Mouse (Mus musculus) left cerebral cortex, adult 8-10 months (tissue): ENCODE data around the gene Pnma1. TPM values are rescaled to one million over a fixed set of nuclear protein-coding genes. Genes with fewer than 3 reads are reported as not detected.

ENCODE experiments used
- DNase-seq, 2 experiments: peaks; one replicate each; pipeline ENCODE4 v3.0.0; 2022; ENCODE audit warnings: low spot score in 2 of 2
- total RNA-seq, 4 experiments: library from RNA; stranded (reverse); gene quantifications; 2 replicates each; pipeline ENCODE4 v1.2.4; 2022

The Pnma1 gene
- total RNA-seq, 4 experiments from 2014 or later = 5.1 to 6.3 (median 5.8) TPM

DNA sequence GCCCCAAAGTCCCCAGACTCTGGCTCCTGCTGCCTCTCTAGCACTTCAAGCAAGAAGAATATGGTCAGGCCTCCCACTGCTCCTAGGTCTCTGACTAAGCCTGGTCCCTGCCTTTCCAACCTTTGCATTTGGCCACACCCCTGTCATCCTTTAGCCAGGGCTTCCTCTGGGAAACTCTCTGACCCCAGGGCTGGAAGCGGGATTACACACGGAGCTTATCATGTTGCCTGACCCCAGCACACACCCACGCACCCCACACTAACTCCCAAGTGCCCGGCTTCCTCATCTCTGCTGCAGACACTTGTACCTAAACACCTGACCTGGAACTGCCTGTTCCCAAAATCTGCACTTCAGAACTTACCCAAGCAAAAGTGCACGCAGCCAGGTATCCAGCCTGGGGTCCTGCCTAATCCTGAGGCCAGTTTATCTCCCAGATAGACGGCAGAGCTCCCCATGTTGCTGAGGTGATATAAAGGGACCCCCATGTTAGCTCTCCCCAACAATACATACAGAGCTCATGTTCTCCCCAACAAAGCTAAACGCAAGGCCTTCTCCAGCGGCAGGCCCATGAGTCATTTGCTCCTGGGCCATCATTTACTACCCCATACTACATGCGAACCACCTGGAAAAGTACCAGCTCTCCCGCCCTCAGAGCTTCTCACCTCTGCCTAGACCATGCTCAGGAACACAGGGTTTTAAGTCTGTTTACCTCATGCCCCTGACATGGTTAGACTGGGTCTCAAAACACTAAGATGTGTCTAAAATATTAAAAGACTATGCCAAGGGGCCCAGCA is 30.6 kb upstream of the Pnma1 start:
- DNase-seq = no peak

DNA sequence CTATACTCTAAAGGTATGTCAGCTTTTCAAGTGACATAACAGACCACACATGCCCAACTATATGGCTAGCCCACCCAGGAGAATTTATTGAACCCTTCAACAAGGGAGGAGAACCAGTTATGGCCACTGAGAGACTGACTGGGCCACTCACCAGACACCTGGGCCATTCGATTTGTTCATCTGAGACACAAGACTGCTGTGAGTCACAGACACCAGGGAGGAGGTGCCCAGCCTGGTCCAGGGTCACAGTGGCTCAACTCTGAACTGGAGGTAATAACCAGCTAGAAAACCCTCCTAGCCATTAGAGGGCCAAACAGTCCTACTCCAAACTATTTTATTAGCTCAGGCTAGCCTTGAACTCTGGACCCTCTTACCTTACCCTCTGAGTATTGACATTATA is 29.8 kb upstream of the Pnma1 start:
- DNase-seq = no peak

DNA sequence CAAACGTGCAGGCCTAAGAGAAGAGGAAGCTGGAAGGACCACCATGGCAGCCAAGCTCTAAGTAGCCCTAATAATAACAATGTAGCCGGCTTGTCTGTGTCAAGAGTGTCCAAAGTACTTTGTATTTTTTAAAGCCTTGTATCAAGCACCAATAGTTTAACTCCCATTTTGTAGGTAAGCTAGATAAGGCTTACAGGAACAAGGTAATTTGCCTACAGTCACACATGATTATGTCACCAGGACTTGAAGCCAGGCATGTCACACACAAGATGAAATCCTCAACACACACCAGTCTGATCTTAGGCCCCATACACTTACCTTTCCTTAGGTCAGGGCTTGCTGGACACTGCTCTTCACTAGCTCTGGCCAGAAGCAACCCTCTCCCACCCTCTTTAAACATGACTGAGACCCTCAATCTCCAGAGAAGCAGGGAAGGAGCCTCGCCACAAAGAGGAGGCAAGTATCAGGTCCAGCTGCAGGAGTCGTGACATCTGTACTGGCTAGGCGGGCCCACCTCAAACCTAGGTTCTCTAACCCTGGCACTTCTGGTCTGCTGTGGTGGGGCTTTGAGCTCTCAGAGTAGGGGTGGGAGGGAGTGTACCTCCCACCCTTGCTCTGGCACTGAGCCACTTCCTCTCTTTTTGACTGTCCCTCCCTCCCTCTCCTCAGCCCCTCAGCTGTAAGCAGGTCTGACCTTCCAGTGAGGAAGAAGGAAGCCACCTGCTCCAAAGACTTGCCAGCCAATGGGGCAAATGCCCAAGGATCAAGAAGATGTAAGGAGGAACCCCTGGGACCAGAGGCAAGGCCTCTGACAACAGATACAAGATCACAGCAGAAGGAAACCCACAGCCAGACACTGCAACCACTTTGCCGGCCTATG is 28.8 kb upstream of the Pnma1 start:
- no peak for DNase-seq

DNA sequence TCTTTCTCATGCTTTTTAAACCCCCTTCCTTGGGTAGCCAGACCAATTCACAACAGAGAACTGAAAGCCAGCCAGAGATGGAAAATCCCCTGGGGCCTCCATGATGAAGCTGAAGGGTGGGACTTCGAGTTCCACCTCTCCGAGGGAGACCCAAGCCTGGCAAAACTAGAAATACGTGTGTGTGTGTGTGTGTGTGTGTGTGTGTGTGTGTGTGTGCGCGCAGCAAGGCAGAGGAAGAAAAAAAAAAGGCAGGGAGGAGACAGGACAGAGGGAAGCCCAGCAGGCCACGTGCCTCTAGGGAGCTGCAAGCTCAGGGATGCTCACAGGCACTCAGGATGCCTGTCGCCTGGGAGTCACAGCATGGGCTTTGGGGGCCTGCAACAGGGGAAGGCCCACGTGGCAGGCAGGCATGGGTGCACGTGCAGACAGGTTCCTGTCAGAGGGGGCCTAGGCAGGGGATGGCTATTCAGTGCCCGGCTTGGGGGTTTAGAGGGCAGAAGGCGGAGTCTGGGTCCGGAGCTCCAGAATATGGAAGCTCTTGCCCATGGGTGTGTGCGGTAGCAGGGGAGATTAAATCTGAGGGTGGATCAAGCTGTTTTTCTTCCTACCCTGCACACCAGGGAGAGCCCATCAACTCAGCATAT is 28.0 kb upstream of the Pnma1 start:
- no peak for DNase-seq

DNA sequence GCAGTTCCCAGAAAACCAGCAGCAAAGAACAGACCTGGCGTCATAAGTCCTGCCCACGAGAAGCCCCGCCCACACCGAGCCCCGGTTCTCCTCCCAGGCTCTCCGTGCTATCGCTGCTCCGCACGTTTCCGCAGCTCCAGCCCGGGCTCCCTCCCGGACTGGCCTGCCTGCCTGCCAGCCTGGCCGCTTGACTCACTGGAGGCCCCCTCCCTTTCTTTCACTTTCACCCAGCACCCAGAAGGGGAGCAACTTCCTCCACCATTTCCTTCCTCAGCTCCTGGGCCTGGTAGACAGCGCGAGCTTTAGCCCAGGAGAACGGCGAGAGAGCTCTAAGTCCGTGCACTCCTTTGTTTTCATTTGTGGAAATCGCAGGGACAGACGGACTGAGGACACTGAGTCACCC is 27.4 kb upstream of the Pnma1 start:
- DNase-seq = peak; percentile 72 to 85

DNA sequence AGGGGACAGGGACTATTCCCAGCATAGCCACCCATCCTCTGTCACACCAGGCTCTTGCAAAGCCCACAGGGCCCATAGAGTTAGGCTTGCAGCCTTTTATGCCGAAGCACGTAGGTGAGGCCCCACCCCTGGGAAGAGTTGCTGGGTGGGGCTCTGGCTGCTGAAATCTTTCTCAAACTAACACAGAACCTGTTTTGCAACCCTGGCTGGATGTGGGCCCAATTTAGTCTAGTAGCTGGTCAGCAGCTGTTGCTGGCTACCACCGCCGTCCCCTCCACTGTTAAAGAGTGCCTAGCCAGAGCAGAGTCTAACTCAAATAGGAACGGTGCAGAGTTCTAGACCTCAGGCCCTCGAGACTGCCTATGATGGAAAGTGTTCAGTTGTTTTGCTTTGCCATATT is 26.6 kb upstream of the Pnma1 start:
- no peak for DNase-seq

DNA sequence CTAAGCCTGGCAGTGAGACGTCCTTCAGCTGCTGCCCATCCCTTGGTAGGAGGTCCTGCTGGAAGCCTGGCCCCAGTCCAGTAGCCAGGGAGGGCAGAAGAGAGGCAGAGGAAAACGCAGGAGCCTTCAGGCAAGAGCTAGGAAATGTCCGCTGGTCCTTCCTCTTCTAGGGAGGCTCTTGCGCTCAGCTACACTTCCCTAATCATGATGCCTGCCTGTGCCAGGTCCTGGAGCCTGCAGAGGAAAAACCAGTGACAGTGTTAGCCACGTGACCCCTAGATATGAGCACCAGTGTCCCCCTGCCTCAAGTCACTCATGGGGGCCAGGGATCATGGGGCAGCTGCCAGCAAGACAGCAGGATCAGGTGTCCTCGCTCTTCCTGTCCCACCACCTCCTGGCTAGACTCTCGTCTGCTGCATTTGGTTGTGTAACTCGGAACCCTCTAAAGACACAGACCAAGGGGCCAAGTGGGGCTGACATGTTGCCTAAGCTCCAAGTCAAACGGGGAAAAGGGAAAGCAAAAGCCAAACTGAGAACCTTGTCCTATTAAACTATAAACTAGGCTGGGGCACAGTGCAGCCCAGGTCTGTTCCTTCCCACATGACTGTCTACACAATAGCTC is 26.0 kb upstream of the Pnma1 start:
- DNase-seq = no peak

DNA sequence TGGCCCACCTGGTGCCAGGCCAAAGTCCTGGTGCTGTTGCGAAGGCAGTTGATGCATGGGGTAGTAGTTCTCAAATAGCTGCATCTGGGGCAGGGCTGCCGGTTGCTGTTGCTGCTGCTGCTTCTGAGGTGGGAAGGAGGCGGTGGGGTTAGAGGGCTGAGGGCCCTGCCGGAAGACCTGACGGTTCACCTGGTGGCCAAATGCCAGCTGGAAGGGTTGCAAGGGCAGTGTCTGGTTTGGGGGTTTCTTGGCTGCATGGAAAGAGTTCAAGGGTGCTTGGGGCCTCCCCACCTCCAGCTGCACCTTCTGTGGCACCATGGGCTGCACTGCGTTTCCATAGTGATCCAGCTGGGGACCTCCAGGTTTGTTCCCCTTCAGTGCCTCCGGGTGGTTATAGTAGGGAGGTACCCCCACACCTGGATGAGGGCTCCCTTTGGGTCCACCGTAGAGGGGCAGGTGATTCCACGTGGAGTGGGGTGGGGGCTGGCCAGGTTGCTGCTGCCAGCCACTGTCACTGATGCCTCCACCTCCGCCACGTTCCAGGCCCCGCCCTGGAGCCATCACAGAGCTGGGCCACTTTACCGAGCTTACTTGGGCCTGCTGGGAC is 25.1 kb upstream of the Pnma1 start:
- no peak for DNase-seq

DNA sequence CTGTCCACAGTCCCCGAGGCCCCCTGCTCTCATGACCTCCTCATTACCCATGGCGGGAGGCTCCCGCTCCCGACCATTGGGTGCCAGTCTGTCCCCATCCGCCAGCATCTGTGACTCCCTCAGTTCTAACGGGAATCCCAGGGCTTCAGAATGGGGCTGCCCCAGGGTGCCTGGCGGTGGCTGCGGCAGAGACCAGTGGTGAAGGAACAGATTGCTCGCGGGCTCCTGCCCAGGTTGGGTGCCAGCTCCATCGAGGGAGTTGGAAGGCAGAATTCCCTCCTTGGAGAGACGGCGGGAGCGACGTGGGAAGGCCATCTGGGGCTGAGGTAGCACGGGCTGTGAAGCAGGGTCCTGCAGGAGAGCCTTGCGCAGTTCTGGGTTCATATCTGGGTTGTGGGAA is 24.6 kb upstream of the Pnma1 start:
- DNase-seq = no peak

DNA sequence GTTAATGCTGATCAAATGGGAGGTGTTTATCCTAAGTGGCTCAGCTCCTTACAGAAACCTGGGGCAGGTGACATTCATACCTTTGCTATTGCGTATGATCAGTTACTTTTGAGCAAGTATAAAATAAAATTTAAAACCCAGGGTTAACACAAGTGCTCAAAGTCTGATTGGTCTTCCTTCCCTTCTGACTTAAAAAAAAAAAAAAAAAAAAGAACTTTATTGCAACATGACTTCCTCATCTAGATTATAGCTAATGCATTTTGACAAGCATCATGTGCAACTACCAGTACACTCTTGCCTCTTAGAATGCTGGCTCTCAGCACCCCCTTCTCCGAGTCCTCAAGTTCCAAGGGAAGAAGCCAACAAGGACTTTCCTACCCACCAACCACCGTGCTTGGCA is 23.9 kb upstream of the Pnma1 start:
- DNase-seq = no peak

DNA sequence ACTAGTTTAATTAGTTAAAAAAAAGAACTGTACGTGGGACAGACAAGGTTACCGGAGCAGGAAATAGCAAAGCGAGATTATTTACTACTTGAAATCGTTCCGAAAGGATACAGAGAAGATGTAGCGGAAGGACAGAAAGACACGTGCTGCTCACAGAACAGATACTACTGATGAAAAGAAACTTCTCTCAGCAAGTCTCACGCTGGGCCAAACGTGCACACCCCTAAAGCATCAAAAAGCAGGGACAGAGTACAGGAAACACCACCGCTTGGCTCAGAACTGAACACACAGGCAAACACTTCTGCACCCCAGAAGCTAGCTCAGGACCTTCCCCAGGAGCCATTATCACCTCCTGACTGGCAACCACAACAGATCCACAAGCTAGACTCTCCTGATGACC is 22.3 kb upstream of the Pnma1 start:
- no peak for DNase-seq

DNA sequence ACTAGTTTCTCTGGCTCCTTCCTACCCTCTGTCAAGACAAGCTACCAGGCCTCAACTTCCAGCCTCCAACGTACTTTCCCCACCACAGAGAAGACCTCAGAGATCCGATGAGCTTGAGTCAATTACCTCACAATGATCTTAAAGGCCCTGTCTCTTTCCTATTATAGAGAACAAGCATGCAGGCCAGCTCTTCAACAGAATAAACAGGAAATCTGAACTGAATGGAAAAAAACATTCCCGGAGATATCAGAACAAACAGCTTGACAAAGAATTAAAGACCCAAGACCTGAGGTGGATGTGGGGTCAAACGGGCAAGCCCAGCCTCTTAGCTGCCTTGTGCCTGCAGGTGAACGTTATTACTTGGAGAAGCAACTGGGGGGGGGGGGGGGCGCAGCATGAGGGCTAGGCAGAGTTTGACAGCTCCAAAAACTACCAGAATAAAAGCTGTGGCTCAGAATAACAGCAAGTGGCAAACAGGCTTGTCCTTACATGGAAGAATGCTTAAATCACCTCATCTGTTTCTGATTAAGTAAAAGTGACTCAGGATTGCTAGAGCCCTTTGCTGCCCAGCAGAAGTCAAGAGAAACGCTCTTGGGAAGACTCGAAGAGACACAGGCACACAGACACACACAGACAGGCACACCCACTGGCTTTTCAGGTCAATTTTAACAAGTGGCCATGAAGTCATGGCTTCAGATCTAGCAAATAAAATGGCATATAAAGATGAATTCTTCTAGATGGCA is 17.5 kb upstream of the Pnma1 start:
- no peak for DNase-seq

DNA sequence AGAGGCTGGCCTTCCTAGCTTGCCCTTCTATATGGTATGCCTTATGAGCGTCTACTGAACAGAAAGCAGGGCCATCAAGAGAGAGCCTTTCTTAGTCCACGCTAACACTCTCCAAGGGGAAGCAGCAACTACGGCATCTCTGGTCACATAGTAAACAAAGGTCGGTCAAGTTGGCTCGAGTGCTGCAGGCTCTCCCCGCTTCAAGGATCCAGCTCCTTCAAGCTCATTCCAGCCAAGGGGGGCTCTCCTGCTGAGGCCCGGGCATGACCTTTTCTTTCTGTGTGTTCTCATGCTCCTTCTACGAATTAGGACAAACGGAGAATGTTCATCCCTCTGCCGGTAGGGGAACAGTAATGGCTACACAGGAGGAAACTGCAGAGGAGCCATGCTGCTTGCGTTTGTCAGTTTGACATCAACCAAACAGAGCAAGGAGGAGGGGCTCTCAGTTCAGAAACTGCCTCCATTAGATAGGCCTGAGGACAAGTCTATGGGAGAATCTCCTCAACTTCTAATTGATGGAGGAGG is 15.4 kb upstream of the Pnma1 start:
- DNase-seq = no peak

DNA sequence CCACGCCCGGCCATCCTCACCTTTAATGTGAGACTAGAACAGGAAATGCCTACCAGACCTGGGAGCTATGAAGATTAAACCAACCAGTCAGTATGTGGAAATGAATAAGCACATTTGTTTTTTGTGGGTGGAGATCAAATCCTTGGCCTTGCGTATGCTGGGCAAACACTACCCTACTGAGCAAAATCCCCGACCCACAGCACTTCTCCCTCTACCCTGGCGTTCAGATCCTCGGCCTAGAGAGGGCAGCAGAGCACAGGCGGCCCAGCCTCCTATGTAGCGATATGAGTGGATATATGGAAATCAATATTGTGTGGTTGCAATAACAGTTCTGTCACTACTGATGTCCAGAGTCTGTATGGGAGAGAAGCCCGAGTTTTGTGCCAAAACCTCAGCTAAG is 14.8 kb upstream of the Pnma1 start:
- no peak for DNase-seq

DNA sequence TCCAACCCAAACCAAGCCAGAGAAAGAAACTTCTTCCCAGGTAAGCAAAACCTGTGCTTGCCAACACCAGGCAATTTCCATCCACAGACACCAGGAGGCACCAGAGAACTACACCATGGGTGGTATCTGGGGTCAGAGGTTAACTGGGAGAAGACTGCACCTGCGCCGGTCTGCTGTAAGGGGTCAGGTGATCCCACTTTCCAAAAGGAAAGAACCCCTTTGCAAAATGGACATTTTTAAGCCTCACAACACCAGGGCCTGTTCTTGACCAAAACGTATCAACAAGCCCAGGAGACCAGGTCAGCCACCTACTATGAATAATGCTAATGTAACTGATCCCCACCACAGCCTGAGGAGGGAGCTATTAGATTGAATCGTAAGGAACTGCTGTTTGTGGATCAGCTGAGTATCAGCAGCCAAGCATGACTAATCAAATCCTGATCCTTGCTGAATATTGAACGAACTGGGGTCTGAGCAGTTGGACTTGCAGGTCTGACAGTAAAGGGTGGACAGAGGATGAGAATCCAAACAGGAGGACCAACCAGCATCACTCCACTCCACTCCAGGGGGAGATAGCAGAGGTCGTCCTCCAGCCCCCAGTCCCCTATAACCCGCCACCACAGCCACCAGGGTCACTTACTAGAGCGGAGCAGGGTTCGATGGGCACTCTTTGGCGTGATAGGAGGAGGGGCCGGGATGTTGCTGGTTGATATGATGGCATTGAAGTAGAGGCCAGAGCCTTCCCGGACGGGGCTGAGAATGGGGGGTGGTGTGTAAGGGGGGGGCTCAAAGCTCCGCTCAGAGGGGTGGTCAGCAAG is 13.5 kb upstream of the Pnma1 start:
- DNase-seq = no peak

DNA sequence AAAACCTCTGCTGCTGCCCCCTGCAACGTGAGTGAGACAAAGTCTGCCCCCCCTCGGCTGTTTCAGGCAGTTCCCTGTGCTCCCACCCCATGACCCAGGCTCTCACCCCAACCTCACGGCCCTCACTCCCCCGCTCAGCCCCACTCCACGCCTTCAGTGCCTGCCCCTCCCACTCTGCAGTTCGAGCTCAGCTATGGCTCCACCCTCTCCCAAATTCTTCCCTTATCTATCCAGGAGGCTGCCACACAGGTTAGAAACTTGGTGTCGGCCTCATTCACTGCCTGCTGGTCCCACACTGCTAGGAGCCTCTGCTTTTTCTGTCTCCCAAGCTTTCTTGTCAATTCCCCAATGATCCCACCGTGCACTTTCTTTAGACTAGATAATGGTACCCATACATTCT is 12.8 kb upstream of the Pnma1 start:
- no peak for DNase-seq

DNA sequence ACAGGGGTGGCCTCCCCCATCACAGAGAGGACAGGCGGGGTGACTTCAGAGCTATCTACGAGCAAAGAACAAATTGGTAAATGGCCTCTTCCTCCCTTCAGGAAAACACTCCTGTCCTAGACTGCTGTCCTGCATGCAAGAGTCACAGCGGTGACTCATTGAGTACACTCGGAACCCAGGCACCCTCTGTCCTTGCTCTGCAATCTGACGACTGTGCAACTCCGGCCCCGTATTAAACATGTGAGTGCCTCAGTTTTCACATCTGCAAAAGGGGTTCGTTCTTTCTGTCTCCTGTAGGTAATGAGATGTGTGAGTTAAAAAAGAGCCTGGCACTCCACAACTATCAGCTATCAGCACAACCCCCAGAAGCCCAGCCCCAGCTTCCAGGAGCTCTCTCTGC is 12.2 kb upstream of the Pnma1 start:
- no peak for DNase-seq

DNA sequence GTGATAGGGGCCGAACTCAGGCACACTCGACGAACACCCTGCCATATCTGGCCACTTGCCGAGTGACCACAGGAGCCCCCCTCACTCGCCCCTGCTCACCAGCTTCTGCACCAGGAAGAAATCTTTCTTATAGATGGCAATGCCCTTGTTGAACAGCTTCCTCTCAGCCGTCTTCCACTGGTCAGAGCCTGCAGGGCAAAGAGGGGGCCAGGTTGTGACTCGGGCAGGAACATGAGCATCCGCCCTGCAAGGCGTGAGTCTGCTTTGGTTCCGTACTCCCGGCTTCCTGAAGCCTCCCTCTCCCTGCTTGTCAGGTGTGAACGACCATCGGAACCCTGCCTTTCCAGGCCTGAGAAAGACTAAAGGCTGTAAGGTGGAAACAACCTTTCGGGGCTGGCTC is 9.9 kb upstream of the Pnma1 start:
- DNase-seq = no peak

DNA sequence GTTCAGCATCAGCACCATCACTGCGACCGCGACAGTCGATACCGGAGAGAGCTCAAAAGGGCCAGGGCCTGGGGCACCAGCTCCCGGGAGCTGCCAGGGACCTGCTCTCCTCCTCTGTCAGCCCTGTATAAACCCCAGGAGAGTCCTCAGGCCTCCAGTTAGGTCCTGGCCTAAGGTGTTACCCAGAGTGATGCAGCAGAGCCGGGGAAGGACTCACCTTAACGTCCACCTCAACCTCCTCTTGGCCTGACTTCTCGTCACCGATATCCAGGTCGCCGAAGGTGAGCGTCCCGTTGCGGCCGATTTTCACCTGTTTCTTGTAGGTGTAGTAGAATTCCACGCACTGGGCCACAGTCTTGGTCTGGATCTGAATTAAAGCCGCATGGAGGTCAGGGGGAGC is 7.9 kb upstream of the Pnma1 start:
- DNase-seq = no peak

DNA sequence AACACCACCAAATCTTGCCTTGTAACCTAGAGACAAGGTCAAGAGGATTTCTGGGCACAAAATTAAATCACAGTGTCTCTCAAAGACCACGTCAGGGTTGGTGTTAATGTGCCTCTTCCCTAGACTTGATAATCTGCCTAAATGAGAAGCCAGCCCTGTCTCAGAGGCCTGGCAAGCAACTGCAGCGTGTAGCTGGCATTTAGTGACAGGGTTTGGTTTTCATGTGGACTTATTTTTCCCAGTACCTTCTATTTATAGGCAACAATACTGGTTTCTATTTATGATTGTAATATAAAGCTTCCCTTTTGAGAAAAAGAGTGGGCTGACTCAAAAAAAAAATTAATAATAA is 7.2 kb upstream of the Pnma1 start:
- DNase-seq = no peak
